Mouse (Mus musculus): Measurements from ENCODE around the gene Cacna2d2. TPM values are rescaled to one million over a fixed set of nuclear protein-coding genes. Genes with fewer than 3 reads are reported as not detected.
A peak's percentile ranks its signal among the peaks of the same experiment; 100 is the strongest.

The Cacna2d2 gene
- polyA plus RNA-seq, 2 experiments: 0.29 to 9.3 TPM

DNA sequence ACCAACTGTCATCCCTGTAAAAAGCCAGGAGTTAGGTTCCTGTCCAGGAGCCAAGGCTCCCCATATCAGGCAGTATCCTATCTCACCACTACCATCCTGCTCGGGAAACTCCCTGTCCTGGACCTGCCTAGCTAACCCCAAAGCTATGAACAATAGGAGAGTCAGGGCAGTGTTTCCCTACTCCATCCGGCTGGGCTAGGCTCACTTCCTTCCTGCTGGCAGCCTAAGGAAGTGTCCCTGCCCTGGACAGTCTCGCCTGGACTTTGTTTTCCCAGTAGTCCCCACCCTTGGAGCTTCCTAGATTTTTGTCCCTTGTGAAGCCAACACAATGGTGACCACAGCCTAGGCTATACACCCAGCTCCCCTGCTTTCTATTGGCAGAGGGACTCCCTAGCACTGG is 167.4 kb downstream of the Cacna2d2 start:
- Histone ChIP-seq H3K9ac (ENCODE audit: low read depth, low read length, severe bottlenecking) (no peak overlapping the region), H3K4me1 (ENCODE audit: control insufficient read depth, insufficient read depth, low read length) (peaks cover 31% of the 10 kb centered on the region), H3K27ac (replicated peaks; ENCODE audit: low read depth, low read length) (peak overlapping the region; percentile 75; the same call in 1 of the 2 replicates), H3K9me3 (ENCODE audit: control insufficient read depth, low read length) (no peaks in the 10 kb centered on the region), H3K4me3 (replicated peaks; ENCODE audit: low read length) (no peak overlapping the region), H3K4me2 (replicated peaks; ENCODE audit: low read depth, low read length, severe bottlenecking) (peak overlapping the region; percentile 93; the same call in 1 of the 2 replicates), H3K36me3 (ENCODE audit: control insufficient read depth, insufficient read depth, low read length) (peaks cover 26% of the 10 kb centered on the region), H3K27me3 (ENCODE audit: control insufficient read depth, insufficient read depth, low read length) (no peaks in the 10 kb centered on the region)
- no peak for DNase-seq (ENCODE audit: low spot score)
- TF ChIP-seq POLR2A (IDR thresholded peaks at IDR 0.05; ENCODE audit: borderline replicate concordance, extremely low read depth, insufficient read depth, insufficient read length): no peak
- no peak for ATAC-seq (ENCODE audit: low FRiP score, low read depth)
- WGBS: 75% methylated on average over 3 of the region's 3 CpGs

GRCm38 (mm10) chr9:107567702-107568319 is 168.4 kb downstream of the Cacna2d2 start, which contains the start of gene Hyal2:
Hyal2 (plus strand) TSS chr9:107567945.
- H3K4me2 ChIP-seq (replicated peaks; ENCODE audit: low read depth, low read length, severe bottlenecking): peak within 1 kb of the TSS; percentile 93
- peaks cover 28% of the 10 kb centered on the region for H3K36me3 ChIP-seq (ENCODE audit: control insufficient read depth, insufficient read depth, low read length)
- WGBS: 9% methylated on average over 17 of the region's 18 CpGs
- DNase-seq (ENCODE audit: low spot score) (no peak), ATAC-seq (ENCODE audit: low FRiP score, low read depth) (no peak)
- H3K9me3 ChIP-seq (ENCODE audit: control insufficient read depth, low read length): no peaks in the 10 kb centered on the region
- peak within 1 kb of the TSS; percentile 75 for H3K4me3 ChIP-seq (replicated peaks; ENCODE audit: low read length)
- H3K4me1 ChIP-seq (ENCODE audit: control insufficient read depth, insufficient read depth, low read length): peaks cover 31% of the 10 kb centered on the region
- H3K27ac ChIP-seq (replicated peaks; ENCODE audit: low read depth, low read length): peak within 1 kb of the TSS; percentile 75
- TF ChIP-seq POLR2A (IDR thresholded peaks at IDR 0.05; ENCODE audit: borderline replicate concordance, extremely low read depth, insufficient read depth, insufficient read length): no peak
- peak within 1 kb of the TSS; percentile 78 for H3K9ac ChIP-seq (ENCODE audit: low read depth, low read length, severe bottlenecking)
- no peaks in the 10 kb centered on the region for H3K27me3 ChIP-seq (ENCODE audit: control insufficient read depth, insufficient read depth, low read length)

DNA sequence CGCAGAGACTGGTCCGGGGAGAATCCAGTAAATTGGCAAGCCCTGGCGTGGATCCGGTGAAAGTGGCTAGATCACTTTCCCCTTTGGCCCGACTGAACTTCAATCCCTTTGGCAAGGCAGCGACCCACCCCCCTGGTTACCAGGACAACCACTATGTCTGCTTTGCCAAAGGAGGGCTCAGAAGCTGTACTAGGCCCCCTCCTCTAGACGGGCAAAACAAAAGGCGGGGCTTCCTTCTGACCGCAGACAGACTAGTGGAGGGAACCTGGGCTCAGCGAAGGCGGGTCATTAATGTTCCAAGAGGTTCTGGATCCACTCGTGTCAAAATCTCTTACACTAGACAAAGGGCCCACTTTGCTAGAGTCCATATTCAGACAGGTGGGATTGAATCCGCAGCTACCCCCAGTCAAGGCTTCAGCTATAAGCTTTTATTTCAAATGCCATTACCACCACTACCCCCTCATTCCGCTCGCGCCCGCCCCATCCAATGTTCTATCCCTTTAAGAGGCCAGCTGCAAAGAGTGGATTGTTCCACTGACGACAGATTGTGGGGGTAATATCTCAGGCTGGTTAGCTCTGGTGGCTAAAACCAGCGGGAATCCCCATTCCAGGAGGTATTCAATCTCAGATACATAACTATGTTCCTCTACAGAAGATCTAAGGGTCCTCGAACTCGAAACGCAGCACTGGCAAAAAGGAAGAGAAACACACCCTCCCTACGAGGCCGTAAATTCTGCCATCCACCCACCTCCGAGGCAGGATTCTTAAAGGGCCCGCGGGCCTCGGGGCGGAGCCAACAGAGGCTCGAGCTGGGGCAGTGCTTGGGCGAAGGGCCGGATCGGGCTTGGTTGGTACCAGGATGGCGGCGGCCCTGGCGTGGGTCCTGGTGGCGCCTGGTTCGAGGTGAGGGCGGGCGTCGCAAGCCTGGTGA is 169.2 kb downstream of the Cacna2d2 start:
- peak overlapping the region; percentile 78 for H3K9ac ChIP-seq (ENCODE audit: low read depth, low read length, severe bottlenecking)
- H3K4me2 ChIP-seq (replicated peaks; ENCODE audit: low read depth, low read length, severe bottlenecking): peak overlapping the region; percentile 93
- peak overlapping the region; percentile 75 for H3K4me3 ChIP-seq (replicated peaks; ENCODE audit: low read length)
- no peaks in the 10 kb centered on the region for H3K9me3 ChIP-seq (ENCODE audit: control insufficient read depth, low read length)
- ATAC-seq (ENCODE audit: low FRiP score, low read depth) (peak; percentile 88), DNase-seq (ENCODE audit: low spot score) (peak; percentile 87)
- TF ChIP-seq POLR2A (IDR thresholded peaks at IDR 0.05; ENCODE audit: borderline replicate concordance, extremely low read depth, insufficient read depth, insufficient read length): 0 out of 2 replicates have a peak, but pooled peaks have one; percentile 74
- H3K27ac ChIP-seq (replicated peaks; ENCODE audit: low read depth, low read length): peak overlapping the region; percentile 75
- under 1% methylated on average over 41 of the region's 41 CpGs for WGBS
- peaks cover 36% of the 10 kb centered on the region for H3K36me3 ChIP-seq (ENCODE audit: control insufficient read depth, insufficient read depth, low read length)
- no peaks in the 10 kb centered on the region for H3K27me3 ChIP-seq (ENCODE audit: control insufficient read depth, insufficient read depth, low read length)
- H3K4me1 ChIP-seq (ENCODE audit: control insufficient read depth, insufficient read depth, low read length): peaks cover 31% of the 10 kb centered on the region

DNA sequence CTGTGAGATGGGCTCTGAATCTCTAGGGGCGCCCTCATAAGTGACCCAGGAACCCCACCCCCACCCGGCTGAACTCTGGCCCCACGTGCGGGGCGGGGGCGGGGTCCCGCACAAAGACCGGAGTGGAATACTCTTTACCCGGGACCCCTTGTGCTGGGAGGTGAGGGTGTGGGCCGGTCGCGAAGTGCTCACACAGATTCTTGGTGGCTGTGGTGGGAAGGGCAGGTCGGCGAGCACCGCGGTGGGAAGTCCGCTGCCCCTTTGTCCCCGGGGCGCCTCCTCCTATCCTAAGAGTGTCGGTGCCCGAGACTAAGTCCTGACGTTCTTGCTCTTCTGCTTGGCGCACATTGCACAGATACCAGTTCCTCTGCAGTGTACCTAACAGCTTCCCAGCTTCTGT is 169.9 kb downstream of the Cacna2d2 start:
- H3K27me3 ChIP-seq (ENCODE audit: control insufficient read depth, insufficient read depth, low read length): no peaks in the 10 kb centered on the region
- H3K9ac ChIP-seq (ENCODE audit: low read depth, low read length, severe bottlenecking): peak overlapping the region; percentile 78
- TF ChIP-seq POLR2A (IDR thresholded peaks at IDR 0.05; ENCODE audit: borderline replicate concordance, extremely low read depth, insufficient read depth, insufficient read length): no peak
- peak overlapping the region; percentile 75 for H3K4me3 ChIP-seq (replicated peaks; ENCODE audit: low read length)
- WGBS: under 1% methylated on average over 21 of the region's 23 CpGs
- peaks cover 38% of the 10 kb centered on the region for H3K36me3 ChIP-seq (ENCODE audit: control insufficient read depth, insufficient read depth, low read length)
- DNase-seq (ENCODE audit: low spot score) (peak; percentile 19), ATAC-seq (ENCODE audit: low FRiP score, low read depth) (peak; percentile 42)
- no peaks in the 10 kb centered on the region for H3K9me3 ChIP-seq (ENCODE audit: control insufficient read depth, low read length)
- peaks cover 27% of the 10 kb centered on the region for H3K4me1 ChIP-seq (ENCODE audit: control insufficient read depth, insufficient read depth, low read length)
- peak overlapping the region; percentile 75 for H3K27ac ChIP-seq (replicated peaks; ENCODE audit: low read depth, low read length)
- H3K4me2 ChIP-seq (replicated peaks; ENCODE audit: low read depth, low read length, severe bottlenecking): peak overlapping the region; percentile 93

- H3K36me3 ChIP-seq (ENCODE audit: control insufficient read depth, insufficient read depth, low read length): peaks cover 43% of the 10 kb centered on the region
- H3K9me3 ChIP-seq (ENCODE audit: control insufficient read depth, low read length): no peaks in the 10 kb centered on the region
- peaks cover 27% of the 10 kb centered on the region for H3K4me1 ChIP-seq (ENCODE audit: control insufficient read depth, insufficient read depth, low read length)
- peak overlapping the region; percentile 75; the same call in 1 of the 2 replicates for H3K27ac ChIP-seq (replicated peaks; ENCODE audit: low read depth, low read length)
- ATAC-seq (ENCODE audit: low FRiP score, low read depth): no peak
- 31% methylated on average over 13 of the region's 13 CpGs for WGBS
- peak overlapping the region; percentile 78 for H3K9ac ChIP-seq (ENCODE audit: low read depth, low read length, severe bottlenecking)
- peak overlapping the region; percentile 93 for H3K4me2 ChIP-seq (replicated peaks; ENCODE audit: low read depth, low read length, severe bottlenecking)
- H3K4me3 ChIP-seq (replicated peaks; ENCODE audit: low read length): peak overlapping the region; percentile 75
- no peak for DNase-seq (ENCODE audit: low spot score)
- no peak for TF ChIP-seq POLR2A (IDR thresholded peaks at IDR 0.05; ENCODE audit: borderline replicate concordance, extremely low read depth, insufficient read depth, insufficient read length)
- H3K27me3 ChIP-seq (ENCODE audit: control insufficient read depth, insufficient read depth, low read length): no peaks in the 10 kb centered on the region
These were observed 170.6 kb downstream of the Cacna2d2 start for GRCm38 (mm10) chr9:107570016-107570415.

All from limb, embryonic 14.5 days (tissue).